Mouse (Mus musculus) midbrain, embryonic 10.5 days (tissue): ENCODE data around the gene Tnrc18. TPM values are rescaled to one million over a fixed set of nuclear protein-coding genes. Genes with fewer than 3 reads are reported as not detected.

Source experiments
- DNase-seq: peaks from one replicate; pipeline ENCODE4 v3.0.0-alpha.2; 2017; ENCODE audit warnings: low spot score
- H3K27ac ChIP-seq: fragments of 300-500 bp; sonication (generic); replicated peaks from 2 replicates; pipeline ENCODE4 v1.5.1; 2016; ENCODE audit warnings: mild to moderate bottlenecking
- H3K27me3 ChIP-seq: fragments of 300-500 bp; sonication (generic); 2 replicates; pipeline ENCODE4 v1.6.1; 2016; ENCODE audit warnings: low read depth, mild to moderate bottlenecking; ENCODE audit not compliant: poor library complexity, severe bottlenecking
- H3K36me3 ChIP-seq: fragments of 300-500 bp; sonication (generic); 2 replicates; pipeline ENCODE4 v1.6.1; 2016; ENCODE audit warnings: mild to moderate bottlenecking, moderate library complexity
- H3K4me1 ChIP-seq: fragments of 300-500 bp; sonication (generic); 2 replicates; pipeline ENCODE4 v1.6.1; 2016
- H3K4me3 ChIP-seq: fragments of 300-500 bp; sonication (generic); 2 replicates; pipeline ENCODE4 v1.5.1; 2016; ENCODE audit warnings: mild to moderate bottlenecking, moderate library complexity
- H3K9me3 ChIP-seq: fragments of 300-500 bp; sonication (generic); replicated peaks from 2 replicates; pipeline ENCODE4 v1.6.1; 2016; ENCODE audit warnings: mild to moderate bottlenecking
- WGBS: fragments of 180-500 bp; shearing (Covaris S2); methylation state at CpG from one replicate; pipeline ENCODE4 v1.1.7; 2016; 5-methylcytosine and 5-hydroxymethylcytosine counted together
- polyA plus RNA-seq: library from polyadenylated mRNA; unstranded; fragments of >200 nt; fragmentation: Nextera tagmentation; extraction: Ambion mirVana; gene quantifications from 2 replicates; pipeline ENCODE4 v1.2.1, GENCODE M21; 2016

The Tnrc18 gene
- polyA plus RNA-seq, 1 experiment from 2014 or later, result 18.7 TPM

GRCm38 (mm10) chr5:142812976-142813721 is 4.3 kb downstream of the Tnrc18 start:
- DNase-seq, result peak; percentile 79
- Histone ChIP-seq H3K36me3 (peaks cover 35% of the 10 kb centered on the region), H3K27ac (peak overlapping the region; percentile 100), H3K4me1 (peaks cover 58% of the 10 kb centered on the region), H3K9me3 (no peaks in the 10 kb centered on the region; the same call in 1 of the 2 replicates), H3K4me3 (peak overlapping the region; percentile 99), H3K27me3 (no peaks in the 10 kb centered on the region)
- 1% methylated on average over 18 of the region's 18 CpGs for WGBS

GRCm38 (mm10) chr5:142812621-142812975 is 4.9 kb downstream of the Tnrc18 start:
- Histone ChIP-seq H3K27me3 (no peaks in the 10 kb centered on the region), H3K27ac (peak overlapping the region; percentile 100), H3K4me1 (peaks cover 54% of the 10 kb centered on the region), H3K4me3 (peak overlapping the region; percentile 99), H3K36me3 (peaks cover 40% of the 10 kb centered on the region), H3K9me3 (no peaks in the 10 kb centered on the region; the same call in 1 of the 2 replicates)
- 3% methylated on average over 8 of the region's 8 CpGs for WGBS
- DNase-seq, result peak; percentile 24

DNA sequence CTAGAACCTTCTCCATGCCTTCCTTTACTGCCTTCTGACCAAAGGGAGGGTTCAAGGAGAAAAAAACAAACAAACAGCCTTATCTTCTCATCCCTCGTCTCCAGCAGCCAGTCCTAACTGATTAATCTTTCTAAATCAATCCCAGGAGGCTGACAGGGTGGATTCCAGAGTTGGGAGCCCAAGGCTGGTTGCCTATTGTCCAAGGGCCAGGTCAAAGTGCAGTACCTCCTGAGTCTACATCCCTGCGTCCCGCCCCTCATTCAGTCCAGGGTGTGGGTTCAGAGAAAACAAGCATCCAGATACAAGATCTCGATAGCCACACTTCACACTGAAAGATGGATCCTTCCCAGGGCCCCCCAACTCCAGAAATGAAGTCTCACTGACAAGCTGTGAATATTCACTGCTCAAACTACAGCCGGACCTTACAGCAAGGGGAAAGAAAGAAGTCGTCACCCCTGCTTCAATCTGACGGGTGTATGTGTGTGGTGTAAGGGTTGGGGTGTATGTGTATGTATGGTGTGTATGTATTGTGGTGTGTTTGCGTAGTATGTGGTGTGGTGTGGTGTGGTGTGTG is 5.5 kb downstream of the Tnrc18 start:
- Histone ChIP-seq H3K27ac (peak overlapping the region; percentile 100), H3K36me3 (peaks cover 47% of the 10 kb centered on the region)
- WGBS, result 21% methylated on average over 8 of the region's 8 CpGs

DNA sequence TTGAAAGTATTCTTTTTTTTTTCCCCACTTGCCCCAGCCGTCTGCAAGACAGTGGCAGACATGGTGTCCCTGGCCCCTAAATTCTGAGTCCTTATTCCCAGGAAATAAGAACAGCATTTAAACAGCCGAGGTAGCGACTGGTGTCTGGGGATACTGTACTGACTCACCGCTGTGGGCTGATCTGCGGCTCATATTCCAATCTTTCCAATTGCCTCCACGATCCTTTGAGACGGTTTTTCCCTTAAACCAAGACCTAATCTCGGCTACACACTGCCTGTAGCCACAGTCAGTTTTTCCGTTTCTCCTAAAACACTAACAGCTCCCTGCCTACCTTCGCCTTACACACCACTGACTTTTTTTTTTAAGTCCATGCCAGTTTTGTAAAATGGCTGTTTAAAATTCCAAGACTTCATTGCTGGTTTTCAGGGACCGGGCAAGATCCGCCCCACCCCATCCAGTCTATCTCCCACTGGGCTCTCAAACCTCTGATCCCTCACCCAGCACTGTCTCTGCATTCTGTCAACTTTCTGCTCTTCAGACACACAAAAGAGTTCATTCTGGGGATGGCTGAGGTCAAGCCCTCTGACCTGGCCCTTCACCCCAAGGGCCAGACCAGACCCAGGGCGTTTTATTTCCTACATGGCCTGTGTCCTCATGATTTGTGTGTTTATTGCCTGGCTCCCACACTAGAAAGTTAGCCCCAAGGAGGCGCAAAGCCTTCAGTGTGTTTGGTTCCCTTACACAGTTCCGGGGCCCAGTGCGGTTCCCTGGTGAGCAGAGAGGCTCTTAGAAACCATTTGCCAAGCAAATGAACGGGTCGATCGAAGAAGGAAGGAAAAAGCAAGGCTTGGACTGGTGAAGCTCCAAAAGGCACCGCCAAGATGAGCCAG is 6.5 kb downstream of the Tnrc18 start:
- peaks cover 55% of the 10 kb centered on the region for H3K4me1 ChIP-seq
- DNase-seq, result peak; percentile 78
- no peaks in the 10 kb centered on the region; the same call in 1 of the 2 replicates for H3K9me3 ChIP-seq
- 11% methylated on average over 20 of the region's 20 CpGs for WGBS
- peak overlapping the region; percentile 100 for H3K27ac ChIP-seq
- peaks cover 57% of the 10 kb centered on the region for H3K36me3 ChIP-seq
- peak overlapping the region; percentile 99 for H3K4me3 ChIP-seq
- H3K27me3 ChIP-seq, result no peaks in the 10 kb centered on the region

More for the DNA sequence above, 5.5 kb downstream of the Tnrc18 start:
- Histone ChIP-seq H3K4me1 (peaks cover 54% of the 10 kb centered on the region), H3K27me3 (no peaks in the 10 kb centered on the region), H3K4me3 (peak overlapping the region; percentile 99), H3K9me3 (no peaks in the 10 kb centered on the region; the same call in 1 of the 2 replicates)
- DNase-seq, result peak; percentile 28

GRCm38 (mm10) chr5:142807661-142808060 is 9.8 kb downstream of the Tnrc18 start:
- peaks cover 59% of the 10 kb centered on the region for H3K36me3 ChIP-seq
- H3K4me1 ChIP-seq, result peaks cover 71% of the 10 kb centered on the region
- no peak overlapping the region for H3K27ac ChIP-seq
- WGBS, result 89% methylated on average over 7 of the region's 7 CpGs
- H3K27me3 ChIP-seq, result no peaks in the 10 kb centered on the region
- H3K4me3 ChIP-seq, result no peak overlapping the region
- H3K9me3 ChIP-seq, result no peaks in the 10 kb centered on the region; the same call in 1 of the 2 replicates
- DNase-seq, result no peak

- H3K36me3 ChIP-seq, result peaks cover 49% of the 10 kb centered on the region
- H3K4me1 ChIP-seq, result peaks cover 71% of the 10 kb centered on the region
- DNase-seq, result no peak
- no peak overlapping the region for H3K4me3 ChIP-seq
- no peak overlapping the region for H3K27ac ChIP-seq
- H3K27me3 ChIP-seq, result no peaks in the 10 kb centered on the region
- 91% methylated on average over 1 of the region's 1 CpGs for WGBS
- H3K9me3 ChIP-seq, result no peaks in the 10 kb centered on the region
Measured at GRCm38 (mm10) chr5:142803746-142804145, 13.7 kb downstream of the Tnrc18 start.

- Histone ChIP-seq H3K4me3 (no peak overlapping the region), H3K4me1 (peaks cover 71% of the 10 kb centered on the region), H3K27ac (no peak overlapping the region), H3K9me3 (0 out of 2 replicates have a peak, but pooled peaks cover 3% of the 10 kb centered on the region), H3K27me3 (no peaks in the 10 kb centered on the region), H3K36me3 (peaks cover 50% of the 10 kb centered on the region)
- WGBS, result 81% methylated on average over 4 of the region's 4 CpGs
- DNase-seq, result no peak
Measured at GRCm38 (mm10) chr5:142802884-142803283, 14.6 kb downstream of the Tnrc18 start.

DNA sequence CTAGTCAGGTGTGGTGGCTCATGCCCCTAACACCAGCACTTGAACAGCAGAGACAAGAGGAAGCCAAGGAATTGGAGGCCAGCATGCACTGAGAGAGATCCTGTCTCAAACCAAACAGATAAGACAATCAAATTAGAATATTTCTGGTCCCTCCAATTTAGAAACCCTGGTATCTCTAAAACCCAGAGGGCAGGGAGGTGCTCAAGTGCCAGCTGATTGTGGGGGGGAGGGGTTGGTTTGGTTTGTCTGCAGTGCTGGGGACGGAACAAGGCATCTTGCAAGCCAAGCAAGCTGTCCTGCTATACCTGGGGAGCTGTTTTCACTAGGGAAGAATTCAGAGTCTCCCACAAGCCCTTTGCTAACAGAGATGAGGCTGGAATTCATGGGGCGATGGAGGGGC is 15.5 kb downstream of the Tnrc18 start:
- no peak for DNase-seq
- H3K27ac ChIP-seq, result no peak overlapping the region
- H3K4me1 ChIP-seq, result peaks cover 75% of the 10 kb centered on the region
- H3K9me3 ChIP-seq, result 0 out of 2 replicates have a peak, but pooled peaks cover 3% of the 10 kb centered on the region
- 59% methylated on average over 2 of the region's 2 CpGs for WGBS
- H3K36me3 ChIP-seq, result peaks cover 50% of the 10 kb centered on the region
- H3K27me3 ChIP-seq, result no peaks in the 10 kb centered on the region
- no peak overlapping the region for H3K4me3 ChIP-seq

DNA sequence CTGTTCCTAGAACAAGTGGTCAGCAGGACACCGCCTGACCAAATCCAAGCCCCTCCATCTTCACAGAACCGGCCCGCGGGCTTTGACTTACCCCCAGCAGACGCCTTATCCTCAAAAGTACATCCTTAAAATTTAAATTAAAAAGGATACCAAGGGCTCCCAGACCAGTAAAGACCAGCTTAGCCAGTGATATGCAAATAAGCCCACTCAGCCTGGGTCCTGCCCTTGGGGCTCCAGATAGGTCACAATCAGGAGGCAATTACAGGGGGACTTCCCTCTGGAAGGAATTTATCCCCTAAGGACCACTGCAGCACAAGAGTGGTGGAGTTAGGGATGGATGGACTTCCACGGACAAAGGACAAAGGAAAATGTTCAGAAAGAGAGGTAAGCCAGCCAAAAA is 16.8 kb downstream of the Tnrc18 start:
- peak overlapping the region; percentile 24; the same call in 1 of the 2 replicates for H3K27ac ChIP-seq
- H3K9me3 ChIP-seq, result 0 out of 2 replicates have a peak, but pooled peaks cover 3% of the 10 kb centered on the region
- no peak for DNase-seq
- H3K27me3 ChIP-seq, result no peaks in the 10 kb centered on the region
- WGBS, result 10% methylated on average over 6 of the region's 6 CpGs
- peak overlapping the region; percentile 7; the same call in 1 of the 2 replicates for H3K4me3 ChIP-seq
- H3K36me3 ChIP-seq, result peaks cover 51% of the 10 kb centered on the region
- H3K4me1 ChIP-seq, result peaks cover 75% of the 10 kb centered on the region

DNA sequence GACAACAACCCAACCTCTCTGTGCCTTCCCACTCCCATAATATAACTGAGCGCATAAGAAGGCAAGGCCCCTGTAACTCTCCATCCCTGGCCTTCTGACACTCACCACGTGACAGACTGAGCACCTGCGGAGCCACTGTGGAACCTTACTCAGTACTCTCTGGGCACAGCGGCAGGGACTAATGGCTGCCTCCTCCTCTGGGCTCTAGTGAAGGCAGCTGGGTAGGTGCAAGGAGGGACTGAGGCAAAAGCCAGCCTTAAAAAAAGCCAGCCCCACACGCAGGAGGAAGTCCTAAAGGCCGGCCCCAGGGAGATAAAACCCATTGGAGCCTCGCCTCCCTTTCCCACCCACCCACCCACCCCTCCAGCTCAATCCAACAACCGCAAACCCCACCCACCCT is 17.3 kb downstream of the Tnrc18 start:
- WGBS, result 24% methylated on average over 8 of the region's 8 CpGs
- peak overlapping the region; percentile 46; the same call in 1 of the 2 replicates for H3K27ac ChIP-seq
- peaks cover 51% of the 10 kb centered on the region for H3K36me3 ChIP-seq
- 0 out of 2 replicates have a peak, but pooled peaks cover 3% of the 10 kb centered on the region for H3K9me3 ChIP-seq
- H3K4me1 ChIP-seq, result peaks cover 75% of the 10 kb centered on the region
- no peaks in the 10 kb centered on the region for H3K27me3 ChIP-seq
- DNase-seq, result no peak
- peak overlapping the region; percentile 7; the same call in 1 of the 2 replicates for H3K4me3 ChIP-seq

DNA sequence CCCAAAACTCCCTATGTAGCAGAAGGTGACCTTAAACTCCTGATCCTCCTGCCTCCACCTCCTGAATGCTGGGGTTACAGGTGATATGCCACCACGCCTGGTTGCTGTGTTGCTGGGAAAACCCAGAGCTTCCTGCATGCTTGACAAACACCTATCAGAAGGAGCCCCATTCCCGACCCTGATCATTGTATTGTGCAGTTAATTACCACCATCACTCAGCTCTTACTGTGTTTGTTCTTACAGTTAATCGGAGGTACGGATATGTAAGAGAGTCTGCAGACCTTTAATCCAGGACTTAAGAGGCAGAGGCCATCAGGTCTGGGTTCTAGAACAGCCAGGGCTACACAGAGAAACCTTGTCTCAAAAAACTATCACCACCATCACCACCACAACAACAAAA is 18.2 kb downstream of the Tnrc18 start:
- Histone ChIP-seq H3K27ac (no peak overlapping the region), H3K36me3 (peaks cover 54% of the 10 kb centered on the region), H3K4me3 (no peak overlapping the region), H3K27me3 (no peaks in the 10 kb centered on the region), H3K9me3 (0 out of 2 replicates have a peak, but pooled peaks cover 3% of the 10 kb centered on the region), H3K4me1 (peaks cover 75% of the 10 kb centered on the region)
- DNase-seq, result no peak
- WGBS, result 82% methylated on average over 4 of the region's 4 CpGs

DNA sequence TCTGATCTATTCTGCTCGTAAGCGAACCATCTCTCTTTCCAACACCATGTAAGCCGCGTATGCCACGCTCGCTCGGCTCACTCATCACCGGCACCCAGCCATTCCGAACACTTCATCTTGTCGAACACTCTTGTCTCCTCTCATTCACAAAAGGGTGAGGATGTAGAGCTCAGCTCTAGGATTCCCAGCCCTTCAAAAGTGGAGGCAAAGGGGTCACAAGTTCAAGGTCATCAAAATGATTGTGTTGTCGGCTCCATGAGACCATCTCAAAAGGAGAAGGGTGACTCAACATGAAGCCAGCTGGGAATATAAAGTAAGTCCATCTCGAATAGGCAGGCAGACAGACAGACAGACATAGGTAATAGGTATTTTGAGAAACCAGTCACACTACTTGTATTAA is 19.3 kb downstream of the Tnrc18 start:
- 93% methylated on average over 12 of the region's 12 CpGs for WGBS
- DNase-seq, result no peak
- H3K4me3 ChIP-seq, result no peak overlapping the region
- H3K4me1 ChIP-seq, result peaks cover 73% of the 10 kb centered on the region
- H3K27me3 ChIP-seq, result no peaks in the 10 kb centered on the region
- H3K27ac ChIP-seq, result no peak overlapping the region
- H3K36me3 ChIP-seq, result peaks cover 60% of the 10 kb centered on the region
- H3K9me3 ChIP-seq, result 0 out of 2 replicates have a peak, but pooled peaks cover 3% of the 10 kb centered on the region
